Mouse (Mus musculus) lung, embryonic 14.5 days (tissue): ENCODE data around the gene Adgrf1. TPM values are rescaled to one million over a fixed set of nuclear protein-coding genes. Genes with fewer than 3 reads are reported as not detected.

Source experiments
- ATAC-seq: fragments of 200-750 bp; cut with Nextera tagmentation; 2 replicates; pipeline ENCODE4 v1.8.0; 2017; ENCODE audit warnings: mild to moderate bottlenecking, moderate TSS enrichment, moderate library complexity; ENCODE audit not compliant: insufficient read depth
- DNase-seq: peaks from one replicate; pipeline ENCODE4 v3.0.0-alpha.2; 2015
- H3K27ac ChIP-seq: fragments of 300-500 bp; sonication (generic); 2 replicates; pipeline ENCODE4 v1.5.1; 2014; ENCODE audit warnings: low read depth, mild to moderate bottlenecking, moderate library complexity
- H3K27me3 ChIP-seq: fragments of 300-500 bp; sonication (generic); 2 replicates; pipeline ENCODE4 v1.6.1; 2014; ENCODE audit warnings: low read length, control low read depth; ENCODE audit not compliant: insufficient read depth
- H3K36me3 ChIP-seq: fragments of 300-500 bp; sonication (generic); 2 replicates; pipeline ENCODE4 v1.6.1; 2014; ENCODE audit warnings: control low read depth; ENCODE audit not compliant: insufficient read depth
- H3K4me1 ChIP-seq: fragments of 300-500 bp; sonication (generic); 2 replicates; pipeline ENCODE4 v1.6.1; 2014; ENCODE audit warnings: antibody characterized with exemption, control low read depth; ENCODE audit not compliant: insufficient read depth
- H3K4me2 ChIP-seq: fragments of 300-500 bp; sonication (generic); 2 replicates; pipeline ENCODE4 v1.6.1; 2014; ENCODE audit warnings: mild to moderate bottlenecking
- H3K4me3 ChIP-seq: fragments of 300-500 bp; sonication (generic); 2 replicates; pipeline ENCODE4 v1.5.1; 2014; ENCODE audit warnings: low read depth, low read length
- H3K9ac ChIP-seq: fragments of 300-500 bp; sonication (generic); 2 replicates; pipeline ENCODE4 v1.6.1; 2014
- H3K9me3 ChIP-seq: fragments of 300-500 bp; sonication (generic); 2 replicates; pipeline ENCODE4 v1.6.1; 2016; ENCODE audit warnings: low read depth, low read length, control low read depth
- CTCF ChIP-seq: IDR thresholded peaks from 2 replicates; pipeline ENCODE4 v1.5.1; 2016; ENCODE audit warnings: antibody characterized with exemption, low read depth
- WGBS: fragments of 180-500 bp; shearing (Covaris S2); extraction: QIAGEN DNeasy Blood & Tissue Kit; methylation state at CpG from one replicate; pipeline ENCODE4 v1.1.7; 2014; 5-methylcytosine and 5-hydroxymethylcytosine counted together
- polyA plus RNA-seq: library from polyadenylated mRNA; unstranded; fragments of >200 nt; fragmentation: Nextera tagmentation; extraction: Ambion mirVana; gene quantifications from 2 replicates; pipeline ENCODE4 v1.2.1, GENCODE M21; 2014

Gene Adgrf1
- polyA plus RNA-seq, 1 experiment from 2014 or later, result not detected

DNA sequence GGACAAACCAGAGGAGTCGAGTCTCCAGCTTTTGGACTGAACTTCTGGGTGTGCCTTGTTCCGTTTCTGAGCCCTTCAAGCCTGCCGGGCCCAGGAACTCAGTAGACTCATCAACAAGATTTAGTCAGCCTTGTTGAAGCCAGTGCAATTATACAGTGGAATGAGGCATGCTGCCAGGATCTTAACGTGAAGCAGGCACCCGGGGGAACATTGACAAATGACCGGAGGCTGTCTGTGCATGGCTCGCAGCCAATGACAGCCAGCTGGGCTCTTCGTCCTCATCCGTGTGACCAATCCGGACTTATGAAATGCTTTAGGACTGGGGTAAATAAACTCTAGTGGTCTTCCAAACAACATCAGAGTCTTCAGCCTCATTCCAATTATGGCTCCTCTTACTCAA is 29.0 kb upstream of the Adgrf1 start:
- no peak overlapping the region for H3K9ac ChIP-seq
- DNase-seq (peak; percentile 95), ATAC-seq (peak; percentile 95)
- no peaks in the 10 kb centered on the region for H3K27me3 ChIP-seq
- 21% methylated on average over 10 of the region's 10 CpGs for WGBS
- no peak overlapping the region for H3K27ac ChIP-seq
- no peak overlapping the region for H3K4me2 ChIP-seq
- no peak for TF ChIP-seq CTCF
- no peaks in the 10 kb centered on the region for H3K36me3 ChIP-seq
- H3K4me3 ChIP-seq, result no peak overlapping the region
- peaks cover 5% of the 10 kb centered on the region; the same call in 1 of the 2 replicates for H3K4me1 ChIP-seq
- H3K9me3 ChIP-seq, result no peaks in the 10 kb centered on the region

DNA sequence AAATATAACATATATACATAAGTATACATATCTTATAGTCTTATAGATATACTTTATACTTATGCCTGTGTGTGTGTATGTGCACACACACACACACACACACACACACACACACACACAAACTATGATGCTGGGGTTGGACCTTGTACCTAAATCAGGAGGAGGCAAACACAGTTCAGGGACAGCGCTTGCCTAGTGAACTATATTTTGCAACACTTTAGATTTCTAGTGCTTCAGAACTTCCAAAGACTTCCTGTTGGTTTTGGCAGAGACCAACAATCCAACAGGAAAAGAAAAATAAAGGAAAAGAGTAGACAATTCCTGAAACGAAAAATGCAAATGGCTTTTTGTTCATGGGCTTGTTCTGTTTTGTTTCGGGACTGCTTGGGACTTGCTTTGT is 27.5 kb upstream of the Adgrf1 start:
- no peak for ATAC-seq
- TF ChIP-seq CTCF, result no peak
- WGBS, result 65% methylated on average over 3 of the region's 3 CpGs

DNA sequence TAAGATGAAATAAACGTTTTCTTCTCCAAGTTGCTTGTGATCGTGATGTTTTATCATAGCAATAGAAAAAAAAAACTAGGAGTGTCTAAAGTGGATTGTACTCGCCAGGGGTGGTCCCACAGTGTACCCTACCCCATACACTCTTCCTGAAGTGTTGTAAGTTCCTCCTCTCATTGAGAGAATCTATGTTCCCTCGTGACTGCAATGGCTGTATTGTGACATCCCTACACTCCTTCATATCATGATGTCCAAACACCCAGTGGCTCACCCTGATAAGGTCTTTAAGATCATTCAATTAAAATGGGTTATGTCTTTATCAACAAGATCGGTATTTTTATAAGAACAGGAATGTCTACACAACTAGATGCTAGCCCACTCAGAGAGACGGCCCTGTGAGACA is 24.8 kb upstream of the Adgrf1 start:
- no peaks in the 10 kb centered on the region for H3K27me3 ChIP-seq
- H3K4me3 ChIP-seq, result no peak overlapping the region
- DNase-seq (no peak), ATAC-seq (no peak)
- H3K36me3 ChIP-seq, result no peaks in the 10 kb centered on the region
- no peak overlapping the region for H3K4me2 ChIP-seq
- 75% methylated on average over 6 of the region's 6 CpGs for WGBS
- peaks cover 14% of the 10 kb centered on the region for H3K4me1 ChIP-seq
- H3K9ac ChIP-seq, result no peak overlapping the region
- no peaks in the 10 kb centered on the region for H3K9me3 ChIP-seq
- H3K27ac ChIP-seq, result no peak overlapping the region
- TF ChIP-seq CTCF, result no peak

More for the DNA sequence above, 27.5 kb upstream of the Adgrf1 start:
- Histone ChIP-seq H3K36me3 (no peaks in the 10 kb centered on the region), H3K4me2 (no peak overlapping the region), H3K4me3 (no peak overlapping the region), H3K9me3 (no peaks in the 10 kb centered on the region), H3K27ac (no peak overlapping the region), H3K4me1 (peaks cover 5% of the 10 kb centered on the region; the same call in 1 of the 2 replicates), H3K9ac (no peak overlapping the region), H3K27me3 (no peaks in the 10 kb centered on the region)
- no peak for DNase-seq

DNA sequence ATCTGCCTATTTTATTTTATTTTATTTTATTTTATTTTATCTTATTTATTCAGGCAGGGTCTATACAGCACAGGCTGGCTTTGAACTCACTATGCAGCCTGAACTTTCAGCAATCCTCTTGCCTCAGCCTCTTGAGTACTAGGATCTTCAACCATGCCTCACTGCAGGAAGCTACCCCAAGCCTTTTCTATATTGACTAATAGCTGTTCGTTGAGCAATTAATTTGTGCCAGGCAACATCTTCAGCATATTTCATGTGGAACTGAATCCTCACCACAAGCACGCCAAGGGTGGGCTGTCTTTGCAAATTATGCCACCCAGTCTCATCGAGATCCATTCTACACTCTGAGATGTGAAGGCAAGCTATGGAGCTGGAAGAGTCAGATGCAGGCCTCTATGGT is 22.9 kb upstream of the Adgrf1 start:
- Histone ChIP-seq H3K9me3 (no peaks in the 10 kb centered on the region), H3K4me2 (no peak overlapping the region), H3K9ac (no peak overlapping the region), H3K36me3 (no peaks in the 10 kb centered on the region), H3K4me1 (peaks cover 12% of the 10 kb centered on the region; the same call in 1 of the 2 replicates), H3K27ac (no peak overlapping the region), H3K4me3 (no peak overlapping the region), H3K27me3 (no peaks in the 10 kb centered on the region)
- no peak for TF ChIP-seq CTCF
- DNase-seq (no peak), ATAC-seq (no peak)
- 91% methylated on average over 3 of the region's 3 CpGs for WGBS

DNA sequence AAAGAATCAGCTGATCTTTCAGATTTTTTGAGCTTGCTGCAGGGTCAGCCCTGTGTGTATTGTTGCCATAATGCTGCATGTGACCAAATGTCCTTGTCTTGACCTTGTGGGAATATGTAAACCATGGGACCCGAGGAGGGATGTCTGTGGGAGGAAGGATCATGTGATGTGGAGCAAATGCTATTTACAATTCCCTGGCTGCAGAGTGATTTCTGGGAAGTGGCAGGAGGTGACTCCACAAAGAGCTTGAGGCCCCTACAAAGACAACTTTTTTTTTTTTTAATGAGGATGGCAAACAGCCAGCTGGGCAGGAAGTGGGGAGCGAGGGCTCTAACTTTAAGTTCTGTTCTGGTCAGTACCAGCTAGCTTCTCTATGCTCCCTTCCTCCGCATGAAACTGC is 20.5 kb upstream of the Adgrf1 start:
- no peak overlapping the region for H3K4me2 ChIP-seq
- 25% methylated on average over 3 of the region's 3 CpGs for WGBS
- peak; percentile 72 for DNase-seq
- no peaks in the 10 kb centered on the region for H3K36me3 ChIP-seq
- no peak overlapping the region for H3K9ac ChIP-seq
- H3K27ac ChIP-seq, result no peak overlapping the region
- H3K27me3 ChIP-seq, result no peaks in the 10 kb centered on the region
- ATAC-seq, result peak; percentile 70; the same call in 1 of the 2 replicates
- no peak for TF ChIP-seq CTCF
- H3K4me3 ChIP-seq, result no peak overlapping the region
- H3K4me1 ChIP-seq, result peaks cover 12% of the 10 kb centered on the region; the same call in 1 of the 2 replicates
- no peaks in the 10 kb centered on the region for H3K9me3 ChIP-seq

DNA sequence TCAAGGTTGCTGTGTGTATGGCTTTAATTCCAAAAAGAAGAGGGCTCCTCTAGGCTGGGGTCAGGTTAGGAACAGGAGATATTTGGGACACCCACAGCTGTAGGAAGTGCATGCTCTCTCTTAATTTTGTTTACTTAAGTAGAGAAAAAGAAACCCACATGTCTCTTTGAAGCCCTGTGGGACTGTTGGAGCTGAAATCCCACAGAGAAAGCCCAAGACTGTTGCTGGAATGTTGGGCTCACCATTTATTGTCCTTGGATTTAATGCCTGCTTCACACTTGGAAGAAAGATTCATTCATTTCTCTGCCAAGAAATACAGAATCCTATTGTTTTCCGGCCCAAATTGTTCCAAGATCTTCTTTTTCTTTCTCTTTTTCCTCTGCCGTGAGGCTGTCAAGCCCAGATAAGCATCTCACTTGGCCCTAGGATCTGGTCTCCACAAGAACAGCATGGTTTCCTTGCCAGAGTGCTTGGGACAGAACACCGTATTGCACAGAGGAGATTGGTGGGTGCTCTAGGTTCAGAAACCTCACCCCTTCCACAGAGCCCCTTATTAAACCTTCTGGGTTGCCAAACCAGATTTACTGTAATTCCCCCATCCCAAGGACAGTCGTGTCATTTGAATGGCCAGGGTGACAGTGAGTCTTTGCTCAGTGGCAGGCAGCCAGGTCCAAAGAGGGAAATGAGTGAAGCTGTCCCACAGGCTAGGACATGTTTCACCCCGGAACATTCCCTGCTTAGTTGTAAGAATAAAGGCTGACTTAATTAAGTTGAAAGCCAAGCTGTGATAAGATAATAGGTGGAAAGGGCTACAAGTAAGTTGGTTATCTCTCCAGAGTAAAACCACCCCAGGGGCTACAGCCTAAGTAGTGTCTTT is 18.6 kb upstream of the Adgrf1 start:
- Histone ChIP-seq H3K36me3 (no peaks in the 10 kb centered on the region), H3K4me1 (peaks cover 12% of the 10 kb centered on the region; the same call in 1 of the 2 replicates), H3K27me3 (no peaks in the 10 kb centered on the region), H3K9me3 (no peaks in the 10 kb centered on the region), H3K9ac (no peak overlapping the region), H3K4me3 (no peak overlapping the region), H3K27ac (no peak overlapping the region), H3K4me2 (no peak overlapping the region)
- DNase-seq, result no peak
- no peak for TF ChIP-seq CTCF
- 37% methylated on average over 5 of the region's 5 CpGs for WGBS
- ATAC-seq, result peak; percentile 39; the same call in 1 of the 2 replicates

DNA sequence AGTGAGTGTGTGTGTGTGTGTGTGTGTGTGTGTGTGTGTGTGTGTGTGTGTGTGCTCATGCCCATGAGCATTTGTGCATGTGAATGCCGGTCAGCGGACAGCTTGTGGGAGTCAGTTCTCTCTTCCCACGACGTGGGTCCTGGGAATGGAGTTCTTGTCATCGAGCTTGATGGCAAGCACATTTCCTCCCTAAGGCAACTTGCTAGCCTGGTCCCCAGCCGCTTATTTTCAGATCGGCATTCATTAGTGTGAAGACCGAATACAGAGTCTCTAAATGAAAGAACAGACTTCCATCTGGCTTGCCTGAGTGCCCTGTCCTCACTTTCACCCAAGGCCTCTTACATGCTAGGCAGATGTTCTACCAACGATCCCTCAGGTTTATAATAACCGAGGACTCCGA is 17.3 kb upstream of the Adgrf1 start:
- Histone ChIP-seq H3K4me1 (peaks cover 12% of the 10 kb centered on the region; the same call in 1 of the 2 replicates), H3K4me3 (no peak overlapping the region), H3K36me3 (no peaks in the 10 kb centered on the region), H3K9ac (no peak overlapping the region), H3K27ac (no peak overlapping the region), H3K9me3 (no peaks in the 10 kb centered on the region), H3K4me2 (no peak overlapping the region), H3K27me3 (no peaks in the 10 kb centered on the region)
- ATAC-seq (no peak), DNase-seq (no peak)
- TF ChIP-seq CTCF, result no peak
- 76% methylated on average over 11 of the region's 11 CpGs for WGBS
